Mouse (Mus musculus): ENCODE measurements around the gene Cln5. TPM values are rescaled to one million over a fixed set of nuclear protein-coding genes. Genes with fewer than 3 reads are reported as not detected.

Gene Cln5
- polyA plus RNA-seq, 2 experiments = 20.6 to 34.2 TPM

DNA sequence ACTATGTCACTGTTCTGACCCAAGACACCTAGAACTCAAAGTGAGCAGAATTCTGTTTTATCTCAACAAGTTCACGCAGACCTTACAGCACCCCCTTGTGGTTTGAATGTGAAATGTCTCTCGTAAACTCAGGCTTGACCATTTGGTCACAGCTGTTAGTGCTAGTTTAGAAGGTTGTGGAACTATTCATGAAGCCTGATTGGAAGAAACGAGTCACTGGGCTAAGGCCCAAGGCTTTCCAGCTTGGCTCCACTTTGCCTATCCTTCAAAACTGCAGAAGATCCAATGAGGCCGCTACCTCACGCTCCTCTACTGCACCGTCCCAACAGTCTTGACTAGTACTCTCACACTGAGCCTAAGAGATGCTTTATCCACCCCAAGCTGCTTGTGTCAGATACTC, 18.6 kb downstream of the Cln5 start:
- H3K4me1 ChIP-seq (ENCODE audit: control insufficient read depth, insufficient read depth, low read length) = no peaks in the 10 kb centered on the region
- 69% methylated on average over 6 of the region's 6 CpGs for WGBS
- H3K9me3 ChIP-seq (ENCODE audit: control insufficient read depth, low read length) = no peaks in the 10 kb centered on the region
- H3K9ac ChIP-seq (ENCODE audit: low read depth, low read length, severe bottlenecking) = no peak overlapping the region
- H3K36me3 ChIP-seq (ENCODE audit: control insufficient read depth, insufficient read depth, low read length) = peaks cover 76% of the 10 kb centered on the region
- H3K27me3 ChIP-seq (ENCODE audit: control insufficient read depth, insufficient read depth, low read length) = no peaks in the 10 kb centered on the region
- no peak for DNase-seq (ENCODE audit: low spot score)
- no peak overlapping the region for H3K27ac ChIP-seq (replicated peaks; ENCODE audit: low read depth, low read length)
- H3K4me2 ChIP-seq (replicated peaks; ENCODE audit: low read depth, low read length, severe bottlenecking) = no peak overlapping the region
- no peak for TF ChIP-seq POLR2A (IDR thresholded peaks at IDR 0.05; ENCODE audit: borderline replicate concordance, extremely low read depth, insufficient read depth, insufficient read length)
- no peak overlapping the region for H3K4me3 ChIP-seq (replicated peaks; ENCODE audit: low read length)
- no peak for ATAC-seq (ENCODE audit: low FRiP score, low read depth)

DNA sequence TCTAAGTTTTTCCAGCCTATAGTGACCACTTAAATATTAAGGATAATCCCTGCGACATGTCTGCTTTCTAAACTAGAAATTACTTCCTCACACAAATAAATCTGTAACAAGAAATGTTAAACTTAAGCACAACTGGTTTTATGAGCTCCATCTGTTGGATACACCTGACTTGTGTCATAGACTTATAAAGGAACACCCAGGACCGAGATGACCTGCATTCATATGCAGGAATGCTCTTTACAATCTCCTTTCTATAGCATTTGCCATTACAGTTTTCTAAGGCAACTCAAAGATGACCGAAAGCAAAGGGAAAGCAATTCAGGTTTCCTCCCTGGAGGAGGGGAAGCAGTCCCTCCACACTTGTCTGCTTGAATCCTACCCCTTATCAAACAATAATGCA, 23.2 kb downstream of the Cln5 start:
- Histone ChIP-seq H3K27me3 (ENCODE audit: control insufficient read depth, insufficient read depth, low read length) (no peaks in the 10 kb centered on the region), H3K4me3 (replicated peaks; ENCODE audit: low read length) (no peak overlapping the region), H3K9ac (ENCODE audit: low read depth, low read length, severe bottlenecking) (no peak overlapping the region), H3K4me1 (ENCODE audit: control insufficient read depth, insufficient read depth, low read length) (peaks cover 8% of the 10 kb centered on the region; the same call in 1 of the 2 replicates), H3K36me3 (ENCODE audit: control insufficient read depth, insufficient read depth, low read length) (peaks cover 46% of the 10 kb centered on the region), H3K27ac (replicated peaks; ENCODE audit: low read depth, low read length) (no peak overlapping the region), H3K4me2 (replicated peaks; ENCODE audit: low read depth, low read length, severe bottlenecking) (no peak overlapping the region), H3K9me3 (ENCODE audit: control insufficient read depth, low read length) (no peaks in the 10 kb centered on the region)
- TF ChIP-seq POLR2A (IDR thresholded peaks at IDR 0.05; ENCODE audit: borderline replicate concordance, extremely low read depth, insufficient read depth, insufficient read length) = no peak
- ATAC-seq (ENCODE audit: low FRiP score, low read depth) (no peak), DNase-seq (ENCODE audit: low spot score) (no peak)
- WGBS = 77% methylated on average over 3 of the region's 3 CpGs

DNA sequence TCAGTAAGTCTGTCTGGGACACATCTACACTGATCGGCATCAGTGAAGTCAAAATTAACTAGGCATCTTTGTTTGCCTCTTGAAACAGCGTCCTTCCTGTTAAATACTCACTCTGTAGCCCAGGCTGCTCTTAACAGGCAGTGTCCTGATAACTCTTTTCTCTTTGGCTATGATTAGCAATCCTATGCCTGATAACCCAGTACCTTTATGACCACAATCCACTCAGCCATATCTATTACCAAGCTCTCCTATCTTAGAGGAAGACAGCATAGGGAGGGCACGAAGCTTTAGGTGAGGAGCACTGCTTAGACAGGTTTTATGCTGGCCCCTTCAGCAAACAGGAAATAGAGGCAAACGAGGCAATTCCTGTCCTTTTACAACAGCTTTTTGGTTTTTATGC, 23.7 kb downstream of the Cln5 start:
- no peak for DNase-seq (ENCODE audit: low spot score)
- H3K4me1 ChIP-seq (ENCODE audit: control insufficient read depth, insufficient read depth, low read length) = peaks cover 8% of the 10 kb centered on the region; the same call in 1 of the 2 replicates
- no peak overlapping the region for H3K27ac ChIP-seq (replicated peaks; ENCODE audit: low read depth, low read length)
- WGBS = 63% methylated on average over 4 of the region's 4 CpGs
- no peak for TF ChIP-seq POLR2A (IDR thresholded peaks at IDR 0.05; ENCODE audit: borderline replicate concordance, extremely low read depth, insufficient read depth, insufficient read length)
- H3K36me3 ChIP-seq (ENCODE audit: control insufficient read depth, insufficient read depth, low read length) = peaks cover 43% of the 10 kb centered on the region
- H3K9me3 ChIP-seq (ENCODE audit: control insufficient read depth, low read length) = no peaks in the 10 kb centered on the region
- H3K4me2 ChIP-seq (replicated peaks; ENCODE audit: low read depth, low read length, severe bottlenecking) = no peak overlapping the region
- no peak overlapping the region for H3K9ac ChIP-seq (ENCODE audit: low read depth, low read length, severe bottlenecking)
- no peak overlapping the region for H3K4me3 ChIP-seq (replicated peaks; ENCODE audit: low read length)
- ATAC-seq (ENCODE audit: low FRiP score, low read depth) = no peak
- no peaks in the 10 kb centered on the region for H3K27me3 ChIP-seq (ENCODE audit: control insufficient read depth, insufficient read depth, low read length)

DNA sequence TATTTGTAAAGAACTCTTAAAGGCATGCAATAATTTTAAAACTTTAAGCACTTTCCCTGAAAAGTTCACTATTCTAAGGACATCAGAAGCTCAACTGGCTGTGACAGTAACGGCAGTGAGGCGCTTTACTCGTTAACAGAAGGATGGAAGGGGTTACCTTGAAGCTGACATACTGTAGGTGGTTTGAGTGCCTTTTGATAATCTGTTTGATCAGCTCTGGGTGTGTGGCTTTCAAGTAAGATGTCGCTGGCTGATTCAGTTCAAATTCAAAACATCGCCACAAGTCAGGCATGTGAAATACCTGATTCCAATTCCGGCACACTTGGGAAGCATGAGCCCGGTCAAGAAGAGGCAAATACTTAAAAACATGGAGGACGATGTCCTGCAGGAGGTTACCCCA, 25.0 kb downstream of the Cln5 start:
- H3K4me1 ChIP-seq (ENCODE audit: control insufficient read depth, insufficient read depth, low read length) = peaks cover 8% of the 10 kb centered on the region; the same call in 1 of the 2 replicates
- TF ChIP-seq POLR2A (IDR thresholded peaks at IDR 0.05; ENCODE audit: borderline replicate concordance, extremely low read depth, insufficient read depth, insufficient read length) = no peak
- no peak overlapping the region for H3K9ac ChIP-seq (ENCODE audit: low read depth, low read length, severe bottlenecking)
- no peak for ATAC-seq (ENCODE audit: low FRiP score, low read depth)
- H3K4me3 ChIP-seq (replicated peaks; ENCODE audit: low read length) = no peak overlapping the region
- no peak overlapping the region for H3K4me2 ChIP-seq (replicated peaks; ENCODE audit: low read depth, low read length, severe bottlenecking)
- 90% methylated on average over 8 of the region's 8 CpGs for WGBS
- H3K27me3 ChIP-seq (ENCODE audit: control insufficient read depth, insufficient read depth, low read length) = no peaks in the 10 kb centered on the region
- no peak overlapping the region for H3K27ac ChIP-seq (replicated peaks; ENCODE audit: low read depth, low read length)
- no peak for DNase-seq (ENCODE audit: low spot score)
- H3K9me3 ChIP-seq (ENCODE audit: control insufficient read depth, low read length) = no peaks in the 10 kb centered on the region
- peaks cover 34% of the 10 kb centered on the region for H3K36me3 ChIP-seq (ENCODE audit: control insufficient read depth, insufficient read depth, low read length)

DNA sequence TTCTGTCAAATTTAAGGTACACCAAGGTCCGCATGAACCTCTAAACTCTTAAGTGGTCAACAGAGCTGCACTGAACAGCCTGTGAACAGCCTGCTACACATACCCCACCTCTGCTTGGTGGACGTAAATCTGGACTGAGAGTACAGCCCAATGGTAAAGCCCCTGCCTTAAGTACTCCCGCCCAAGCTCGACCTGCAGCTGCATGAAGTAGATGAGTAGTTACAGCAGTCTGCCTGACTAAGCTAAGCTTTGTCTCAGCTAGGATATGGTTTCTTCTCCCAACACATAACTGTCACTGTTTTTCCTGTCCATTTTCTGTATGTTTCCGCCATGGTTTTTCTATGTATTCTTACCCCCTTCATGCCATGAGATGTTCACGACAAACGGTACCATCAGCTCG, 25.8 kb downstream of the Cln5 start:
- DNase-seq (ENCODE audit: low spot score) (no peak), ATAC-seq (ENCODE audit: low FRiP score, low read depth) (no peak)
- Histone ChIP-seq H3K36me3 (ENCODE audit: control insufficient read depth, insufficient read depth, low read length) (peaks cover 29% of the 10 kb centered on the region), H3K9me3 (ENCODE audit: control insufficient read depth, low read length) (no peaks in the 10 kb centered on the region), H3K27ac (replicated peaks; ENCODE audit: low read depth, low read length) (no peak overlapping the region), H3K4me3 (replicated peaks; ENCODE audit: low read length) (no peak overlapping the region), H3K9ac (ENCODE audit: low read depth, low read length, severe bottlenecking) (no peak overlapping the region), H3K4me2 (replicated peaks; ENCODE audit: low read depth, low read length, severe bottlenecking) (no peak overlapping the region), H3K27me3 (ENCODE audit: control insufficient read depth, insufficient read depth, low read length) (no peaks in the 10 kb centered on the region), H3K4me1 (ENCODE audit: control insufficient read depth, insufficient read depth, low read length) (peaks cover 8% of the 10 kb centered on the region; the same call in 1 of the 2 replicates)
- 94% methylated on average over 8 of the region's 8 CpGs for WGBS
- TF ChIP-seq POLR2A (IDR thresholded peaks at IDR 0.05; ENCODE audit: borderline replicate concordance, extremely low read depth, insufficient read depth, insufficient read length) = no peak

DNA sequence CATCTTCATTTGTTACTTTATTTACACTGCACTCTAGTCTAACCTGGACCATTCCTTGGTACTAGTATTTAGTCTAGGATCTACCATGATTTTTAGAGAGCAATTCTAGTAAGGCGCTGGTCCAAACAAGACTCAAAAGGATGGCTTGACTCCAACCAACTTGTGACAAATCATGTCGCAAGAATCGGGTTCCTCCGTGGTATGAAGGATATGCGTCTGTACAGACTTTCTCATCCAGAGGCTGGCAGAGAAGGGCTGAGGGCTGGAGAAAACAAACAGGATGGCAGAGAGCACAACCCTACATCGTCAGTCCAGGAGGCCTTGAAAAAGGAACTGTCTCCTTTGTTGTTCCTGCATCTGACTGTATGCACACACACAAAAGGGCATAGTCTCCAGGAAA, 26.6 kb downstream of the Cln5 start:
- ATAC-seq (ENCODE audit: low FRiP score, low read depth) = no peak
- Histone ChIP-seq H3K4me3 (replicated peaks; ENCODE audit: low read length) (no peak overlapping the region), H3K27ac (replicated peaks; ENCODE audit: low read depth, low read length) (no peak overlapping the region), H3K4me1 (ENCODE audit: control insufficient read depth, insufficient read depth, low read length) (peaks cover 8% of the 10 kb centered on the region; the same call in 1 of the 2 replicates), H3K4me2 (replicated peaks; ENCODE audit: low read depth, low read length, severe bottlenecking) (no peak overlapping the region), H3K36me3 (ENCODE audit: control insufficient read depth, insufficient read depth, low read length) (peaks cover 21% of the 10 kb centered on the region), H3K27me3 (ENCODE audit: control insufficient read depth, insufficient read depth, low read length) (no peaks in the 10 kb centered on the region), H3K9me3 (ENCODE audit: control insufficient read depth, low read length) (no peaks in the 10 kb centered on the region), H3K9ac (ENCODE audit: low read depth, low read length, severe bottlenecking) (no peak overlapping the region)
- no peak for TF ChIP-seq POLR2A (IDR thresholded peaks at IDR 0.05; ENCODE audit: borderline replicate concordance, extremely low read depth, insufficient read depth, insufficient read length)
- DNase-seq (ENCODE audit: low spot score) = no peak
- WGBS = 91% methylated on average over 6 of the region's 6 CpGs

Data from limb, embryonic 14.5 days (tissue).